Mouse (Mus musculus) left cerebral cortex, postnatal 25 days (tissue): ENCODE results near the gene Casq2. TPM values are rescaled to one million over a fixed set of nuclear protein-coding genes. Genes with fewer than 3 reads are reported as not detected.

Experiments used
- DNase-seq, 2 experiments: peaks; one replicate each; pipeline ENCODE4 v3.0.0; 2022; ENCODE audit warnings: low spot score in 2 of 2, mixed read lengths in 1 of 2
- intact Hi-C: fragments of 180-260 bp; cut with DNase I; formaldehyde crosslinking; loops from one replicate; pipeline ENCODE4 v1.15.1; 2025
- total RNA-seq, 2 experiments: library from RNA; stranded (reverse); gene quantifications; 2 replicates each; pipeline ENCODE4 v1.2.3; 2021

Casq2 gene
- total RNA-seq, 2 experiments from 2014 or later = 1.3 to 1.4 TPM

GRCm38 (mm10) chr3:102127114-102127513 lies 40.9 kb downstream of the Casq2 start:
- intact Hi-C loops = no loop called here
- DNase-seq = no peak

DNA sequence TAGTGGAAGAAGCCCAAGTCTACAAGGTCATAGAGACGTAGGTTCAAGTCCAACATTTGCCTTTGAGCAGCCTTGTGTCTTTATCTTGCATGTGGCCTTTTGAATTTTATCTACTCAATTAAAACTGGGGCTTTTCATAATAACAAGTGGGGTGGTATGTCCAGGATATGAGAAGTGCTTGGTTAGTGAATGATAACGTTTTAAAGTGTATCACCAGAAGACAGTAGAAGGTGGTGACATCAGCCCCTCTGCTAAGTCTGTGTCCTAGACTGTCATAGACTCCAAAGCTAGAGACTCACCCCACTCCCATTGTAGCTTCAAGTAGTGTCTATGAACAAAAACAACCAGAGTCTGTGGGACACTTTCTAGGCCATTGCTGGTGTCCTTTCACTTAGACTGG lies 42.0 kb downstream of the Casq2 start:
- DNase-seq = no peak
- intact Hi-C loops = no loop called here

GRCm38 (mm10) chr3:102130478-102130877 lies 44.3 kb downstream of the Casq2 start:
- no peak for DNase-seq
- intact Hi-C loops = no loop called here

GRCm38 (mm10) chr3:102131627-102132324 lies 45.6 kb downstream of the Casq2 start:
- DNase-seq = no peak
- intact Hi-C loops = no loop called here

GRCm38 (mm10) chr3:102135389-102136113 lies 49.3 kb downstream of the Casq2 start:
- intact Hi-C loops = loop anchor here (5.0 kb wide), 1 partner anchor 87 kb away; no protein-coding TSS in a partner anchor
- DNase-seq = no peak

GRCm38 (mm10) chr3:102137158-102137557 lies 50.9 kb downstream of the Casq2 start:
- DNase-seq = no peak
- intact Hi-C loops = loop anchor here (5.0 kb wide), 1 partner anchor 85 kb away; no protein-coding TSS in a partner anchor

GRCm38 (mm10) chr3:102138899-102139298 lies 52.7 kb downstream of the Casq2 start:
- DNase-seq = no peak
- intact Hi-C loops = loop anchor here (5.0 kb wide), 1 partner anchor 83 kb away; no protein-coding TSS in a partner anchor

- intact Hi-C loops = no loop called here
- no peak for DNase-seq
Measured at GRCm38 (mm10) chr3:102140606-102141005, 54.4 kb downstream of the Casq2 start.

- intact Hi-C loops = no loop called here
- peak in 1 of 2 experiments; percentile 28 for DNase-seq
Measured at GRCm38 (mm10) chr3:102141451-102141850, 55.2 kb downstream of the Casq2 start.

GRCm38 (mm10) chr3:102141893-102142292 lies 55.7 kb downstream of the Casq2 start:
- intact Hi-C loops = no loop called here
- peak in 1 of 2 experiments; percentile 52 for DNase-seq

DNA sequence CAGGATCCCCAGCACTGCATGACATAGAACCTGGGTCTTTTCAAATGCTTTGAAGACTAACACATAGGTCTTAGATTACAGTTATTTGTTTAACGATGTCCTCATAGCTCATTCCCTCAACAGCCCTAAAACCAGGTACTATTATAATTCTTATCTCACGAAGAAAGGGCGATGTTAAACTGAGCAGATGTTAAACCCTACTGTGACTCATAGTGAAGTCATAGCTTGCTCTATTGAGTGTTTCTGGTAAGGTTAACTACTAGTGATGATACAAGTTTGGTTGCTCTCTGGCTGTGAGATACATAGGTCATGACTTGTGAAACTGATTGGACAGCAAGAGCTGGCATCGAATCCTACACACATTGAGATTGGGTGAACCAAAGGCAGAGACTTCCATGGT lies 56.7 kb downstream of the Casq2 start:
- intact Hi-C loops = no loop called here
- no peak for DNase-seq

DNA sequence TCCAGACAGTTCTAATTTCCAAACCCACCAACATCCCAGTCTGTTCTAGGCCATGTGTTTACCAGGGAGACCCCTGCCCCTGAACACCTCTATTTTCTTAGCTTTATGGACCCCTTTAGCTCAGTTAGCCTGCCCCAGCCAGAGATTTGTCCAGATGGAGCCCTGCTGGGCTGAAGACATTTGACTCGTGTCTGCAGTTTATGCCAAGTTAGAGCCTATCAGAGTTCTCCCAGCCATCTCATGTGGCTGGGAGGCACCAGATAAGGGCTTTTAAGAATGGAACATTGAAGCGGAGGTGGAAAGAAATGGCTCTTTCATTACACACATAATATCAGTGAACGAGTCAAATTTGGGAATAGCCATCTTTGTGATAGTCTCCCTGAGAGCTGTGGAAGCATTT lies 57.3 kb downstream of the Casq2 start:
- DNase-seq = no peak
- intact Hi-C loops = no loop called here

DNA sequence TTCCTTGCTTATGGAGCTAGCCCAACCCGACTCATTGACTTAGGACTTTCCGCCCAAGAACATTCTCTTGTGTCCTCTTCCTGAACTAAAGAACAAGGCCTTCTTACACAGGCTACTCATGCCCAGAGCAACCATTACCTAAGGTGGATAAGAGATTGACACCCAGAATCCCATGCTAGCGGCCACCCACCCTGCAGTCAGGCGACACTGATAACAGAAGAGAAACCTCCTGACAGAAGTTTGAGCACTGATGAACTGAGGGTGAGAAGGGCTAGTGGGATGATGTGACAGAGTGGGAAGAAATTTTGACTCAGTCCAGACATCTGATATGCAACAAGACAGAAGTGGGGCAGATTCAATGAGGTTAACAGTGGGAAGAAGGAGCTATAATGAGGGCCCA lies 58.2 kb downstream of the Casq2 start:
- DNase-seq = no peak
- intact Hi-C loops = no loop called here

DNA sequence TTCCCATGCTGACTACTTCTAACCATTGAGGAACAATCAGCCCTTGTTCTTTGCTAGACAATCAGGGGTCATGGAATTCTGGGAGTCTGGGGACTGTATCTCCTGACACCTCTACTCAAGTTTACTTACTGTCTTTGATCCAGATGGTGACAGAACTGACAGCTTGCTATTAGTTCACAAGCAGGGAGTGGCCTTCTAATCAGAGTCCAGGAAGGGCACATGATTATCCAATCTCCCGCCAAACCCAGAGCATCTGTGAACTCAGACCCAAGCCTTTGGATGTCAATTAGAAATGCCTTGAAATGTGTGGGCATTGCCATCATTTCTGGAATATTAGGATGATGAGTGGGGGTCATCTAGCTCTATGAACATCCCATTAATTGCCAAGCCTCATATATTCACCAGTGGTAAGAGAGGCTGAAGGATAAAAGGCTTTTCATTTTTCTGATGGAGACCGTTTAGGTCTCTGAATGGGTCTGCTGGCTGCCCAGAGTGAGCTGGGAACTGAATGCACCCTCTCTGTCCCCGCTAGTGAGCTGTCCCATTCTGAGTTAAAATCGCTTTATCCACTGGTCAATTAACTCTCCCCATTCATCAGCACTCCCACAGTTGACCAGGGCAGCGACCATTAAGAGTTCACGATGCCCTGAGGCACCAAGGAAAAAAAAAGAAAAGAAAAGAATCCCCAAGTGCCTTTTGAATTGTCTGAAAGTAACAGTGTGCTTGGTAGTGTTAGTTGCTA lies 59.6 kb downstream of the Casq2 start:
- DNase-seq = no peak
- intact Hi-C loops = no loop called here

DNA sequence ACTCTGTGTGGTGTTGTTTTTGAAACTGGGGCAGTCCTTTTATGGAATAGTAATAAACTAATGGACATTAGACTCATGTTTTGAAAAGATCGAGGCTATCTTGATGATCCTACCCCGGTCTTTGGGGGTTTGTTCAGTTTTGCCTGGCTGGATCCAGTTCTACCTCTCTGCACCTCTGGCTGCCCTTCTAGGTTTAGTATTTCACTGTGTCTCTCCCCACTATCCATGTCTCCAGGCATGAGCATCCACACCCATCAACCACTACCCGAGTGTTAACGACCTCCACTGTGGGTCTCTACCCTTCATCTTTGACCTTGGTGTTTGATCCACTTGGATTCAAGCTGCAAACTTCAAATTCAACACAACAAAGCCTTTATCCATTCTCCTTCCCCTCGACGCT lies 60.2 kb downstream of the Casq2 start:
- DNase-seq = no peak
- intact Hi-C loops = no loop called here

DNA sequence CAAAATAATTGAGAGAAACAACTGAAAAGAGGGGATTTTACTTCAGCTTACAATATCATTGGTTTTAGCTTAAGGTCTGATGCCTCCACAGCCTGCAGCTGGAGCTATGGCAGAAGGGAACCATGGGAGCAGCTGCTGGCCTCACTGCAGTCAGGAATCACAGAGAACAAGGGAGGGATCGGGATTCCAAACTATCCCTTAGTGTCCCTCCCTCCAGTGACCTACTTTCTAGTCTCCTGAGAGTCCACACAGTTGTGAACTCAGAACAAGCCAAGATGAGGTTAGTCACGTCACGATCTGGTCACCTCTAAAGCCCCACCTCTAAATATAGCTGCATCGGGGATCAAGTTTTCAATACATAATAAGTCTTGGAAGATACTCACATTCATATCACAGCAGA lies 61.0 kb downstream of the Casq2 start:
- intact Hi-C loops = no loop called here
- no peak for DNase-seq

- intact Hi-C loops = no loop called here
- DNase-seq = no peak
Measured at GRCm38 (mm10) chr3:102149941-102150340, 63.7 kb downstream of the Casq2 start.

DNA sequence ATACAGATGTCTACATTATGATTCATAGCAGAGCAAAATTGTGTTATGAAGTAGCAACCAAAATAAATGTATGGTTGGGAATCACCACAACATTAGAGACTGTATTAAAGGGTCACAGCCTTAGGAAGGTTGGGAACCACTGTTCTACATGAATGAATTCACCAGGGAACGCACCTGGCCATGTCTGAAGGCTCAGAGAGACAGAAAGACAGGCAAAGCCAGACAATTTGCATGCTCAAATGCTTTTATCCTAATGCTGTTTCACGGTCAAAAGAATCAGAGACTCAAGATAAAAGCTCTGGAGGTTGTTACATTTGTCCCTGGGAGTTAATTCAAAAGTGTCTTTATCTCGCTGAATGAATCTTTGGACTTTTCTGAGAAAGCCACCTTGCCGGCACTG lies 65.6 kb downstream of the Casq2 start:
- no peak for DNase-seq
- intact Hi-C loops = no loop called here

DNA sequence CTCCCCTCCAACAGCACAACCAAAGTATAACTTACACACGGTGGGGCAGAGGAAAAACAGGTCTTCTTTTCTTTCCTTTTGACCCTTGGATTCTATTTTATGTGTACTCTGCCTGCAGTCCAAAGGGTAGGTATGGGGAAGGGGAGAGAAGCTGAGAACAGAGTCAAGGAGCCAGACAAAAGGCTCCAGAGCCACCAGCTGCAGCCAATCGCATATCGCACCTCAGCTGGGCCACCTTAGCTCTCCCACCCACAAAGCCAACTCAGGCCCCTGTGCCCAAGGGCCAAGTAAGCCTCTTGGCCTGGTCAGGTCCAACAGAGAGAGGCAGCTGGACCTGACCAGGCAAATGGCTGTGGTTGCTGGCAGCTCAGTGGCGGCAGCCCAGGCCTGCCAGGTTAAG lies 66.3 kb downstream of the Casq2 start:
- DNase-seq = no peak
- intact Hi-C loops = no loop called here

DNA sequence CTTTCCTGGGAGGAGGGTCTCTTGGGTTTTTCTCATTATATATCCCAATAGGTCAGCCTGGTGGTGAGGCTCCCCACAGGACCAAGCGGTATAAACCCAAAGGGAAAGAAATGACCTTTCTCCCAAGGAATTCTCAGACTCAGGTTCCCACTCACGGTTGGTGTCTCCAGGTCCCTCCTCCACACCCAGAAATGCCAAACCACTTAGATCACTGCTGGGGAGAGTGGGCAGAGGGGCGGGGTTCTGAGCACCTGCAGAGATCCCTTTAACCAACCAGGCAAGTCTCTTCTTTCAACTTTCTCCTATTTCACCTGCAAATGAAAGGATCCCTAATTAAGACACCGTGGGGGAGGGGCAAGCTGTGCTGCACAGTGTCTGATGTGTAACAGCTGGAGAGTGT lies 66.7 kb downstream of the Casq2 start:
- DNase-seq = no peak
- intact Hi-C loops = no loop called here

DNA sequence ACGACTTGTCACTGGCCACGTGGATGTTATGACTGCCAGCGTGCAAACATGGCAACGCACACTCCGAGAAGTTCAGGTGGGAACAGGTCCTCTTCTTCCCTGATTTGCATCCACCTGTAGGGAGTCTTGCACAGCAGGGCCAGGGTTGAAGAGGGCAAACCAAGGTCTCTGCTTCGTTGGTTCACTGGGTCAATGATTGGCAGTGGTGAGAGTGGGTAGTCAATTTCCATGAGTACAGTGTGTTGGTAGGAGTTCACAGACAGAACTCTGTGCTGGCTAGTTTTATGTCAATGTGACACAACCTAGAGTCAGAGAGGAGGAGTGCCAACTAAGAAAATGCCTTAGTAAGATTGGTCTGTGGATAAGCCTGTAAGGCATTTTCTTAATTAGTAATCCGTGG lies 67.9 kb downstream of the Casq2 start:
- DNase-seq = no peak
- intact Hi-C loops = no loop called here
